Mouse (Mus musculus): ENCODE measurements at regions not wholly inside any gene's neighbourhood (a gene's known extent, or its start where the extent isn't known, plus 50 kb on each side); places are given as distances from the start of the nearest gene placed in this dataset.

GRCm38 (mm10) chr2:166516261-166516660 is 197.4 kb downstream of the Prex1 start:
- in situ Hi-C loops (cut with MboI, MseI): loop anchor here (25.0 kb wide), 1 partner anchor 1529 kb away; no protein-coding TSS in a partner anchor

DNA sequence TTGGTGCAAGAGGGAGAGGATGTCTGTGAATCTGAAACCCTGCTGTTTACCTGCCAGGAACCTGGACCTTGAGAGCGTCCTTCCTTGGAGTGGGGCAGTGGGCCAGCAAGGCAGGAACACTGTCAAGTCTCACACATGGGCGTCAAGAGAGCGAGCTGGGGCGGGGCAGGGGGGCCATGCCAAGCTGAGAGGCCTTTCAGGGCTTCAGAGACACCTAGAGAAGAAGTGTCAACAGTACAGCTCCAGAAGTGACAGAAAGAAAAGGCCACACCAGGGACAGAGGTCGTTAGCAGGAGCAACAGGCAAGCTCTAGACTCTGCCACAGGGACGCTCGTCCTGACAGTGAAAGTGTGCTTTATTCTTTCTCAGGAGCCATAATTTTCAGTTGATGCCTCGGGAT is 199.0 kb downstream of the Prex1 start:
- in situ Hi-C loops (cut with MboI, MseI): loop anchor here (25.0 kb wide), 1 partner anchor 1527 kb away; no protein-coding TSS in a partner anchor

DNA sequence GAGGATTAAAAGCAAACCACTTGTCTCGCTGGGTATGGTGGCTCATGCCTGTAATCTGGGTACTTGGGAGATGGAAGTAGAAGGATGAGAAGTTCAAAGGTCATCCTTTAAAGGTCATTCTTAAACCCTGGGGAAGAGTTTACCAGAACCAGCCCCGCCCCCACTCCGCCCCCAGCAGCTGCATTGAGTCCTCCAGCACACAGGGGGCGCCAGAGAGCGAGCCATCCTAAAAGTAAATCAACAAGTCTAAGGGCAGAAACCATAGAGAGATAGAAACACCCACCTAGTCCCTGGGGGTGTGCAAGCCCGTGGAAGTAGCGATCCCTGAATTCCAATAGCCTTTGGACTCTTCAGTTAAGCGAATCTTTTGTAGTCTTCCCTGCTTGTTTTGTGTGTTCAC is 201.1 kb downstream of the Prex1 start:
- in situ Hi-C loops (cut with MboI, MseI): loop anchor here (25.0 kb wide), 1 partner anchor 1525 kb away; no protein-coding TSS in a partner anchor

DNA sequence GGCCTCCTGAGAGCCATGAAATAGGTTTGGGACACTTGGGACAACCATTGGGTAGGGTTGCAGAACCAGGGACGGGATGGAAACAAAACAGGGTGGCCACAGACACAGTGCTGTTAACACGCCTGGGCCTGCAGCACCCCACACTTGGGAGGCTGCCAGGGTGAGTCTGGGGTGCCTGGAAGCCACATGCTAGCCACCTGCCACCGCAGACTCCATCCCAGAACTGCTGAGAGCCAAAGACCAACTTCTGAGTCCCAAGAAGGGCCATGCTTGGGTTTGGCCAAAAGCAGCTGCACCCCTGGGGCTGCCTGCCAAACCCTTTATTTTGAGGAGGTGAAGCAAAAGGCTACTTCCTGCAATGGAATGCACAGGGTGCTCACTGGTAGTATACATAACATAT is 202.2 kb downstream of the Prex1 start:
- in situ Hi-C loops (cut with MboI, MseI): loop anchor here (25.0 kb wide), 1 partner anchor 1524 kb away; no protein-coding TSS in a partner anchor

GRCm38 (mm10) chr2:166510776-166511175 is 202.9 kb downstream of the Prex1 start:
- in situ Hi-C loops (cut with MboI, MseI): loop anchor here (25.0 kb wide), 1 partner anchor 1523 kb away; no protein-coding TSS in a partner anchor

DNA sequence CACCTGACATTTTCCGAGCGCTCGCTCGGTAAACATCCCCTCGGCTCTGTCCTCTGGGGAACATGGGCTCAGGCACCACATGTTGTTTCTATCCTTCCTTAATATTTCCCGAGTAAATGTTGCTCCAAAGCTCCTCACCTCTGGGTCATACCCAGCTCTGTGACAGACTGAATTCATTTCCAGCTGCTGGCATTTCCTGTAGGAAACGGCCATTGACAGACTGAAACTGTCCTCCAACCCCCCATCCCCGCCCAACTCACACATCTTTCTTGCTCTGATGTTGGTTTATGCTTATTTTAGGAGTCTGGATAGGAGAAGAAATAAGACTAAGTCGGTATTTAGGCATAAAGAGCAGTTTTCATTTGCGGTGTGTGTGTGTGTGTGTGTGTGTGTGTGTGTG is 204.0 kb downstream of the Prex1 start:
- in situ Hi-C loops (cut with MboI, MseI): loop anchor here (10.0 to 25.0 kb wide), 2 partner anchors 1522 to 1905 kb away; no protein-coding TSS in a partner anchor

DNA sequence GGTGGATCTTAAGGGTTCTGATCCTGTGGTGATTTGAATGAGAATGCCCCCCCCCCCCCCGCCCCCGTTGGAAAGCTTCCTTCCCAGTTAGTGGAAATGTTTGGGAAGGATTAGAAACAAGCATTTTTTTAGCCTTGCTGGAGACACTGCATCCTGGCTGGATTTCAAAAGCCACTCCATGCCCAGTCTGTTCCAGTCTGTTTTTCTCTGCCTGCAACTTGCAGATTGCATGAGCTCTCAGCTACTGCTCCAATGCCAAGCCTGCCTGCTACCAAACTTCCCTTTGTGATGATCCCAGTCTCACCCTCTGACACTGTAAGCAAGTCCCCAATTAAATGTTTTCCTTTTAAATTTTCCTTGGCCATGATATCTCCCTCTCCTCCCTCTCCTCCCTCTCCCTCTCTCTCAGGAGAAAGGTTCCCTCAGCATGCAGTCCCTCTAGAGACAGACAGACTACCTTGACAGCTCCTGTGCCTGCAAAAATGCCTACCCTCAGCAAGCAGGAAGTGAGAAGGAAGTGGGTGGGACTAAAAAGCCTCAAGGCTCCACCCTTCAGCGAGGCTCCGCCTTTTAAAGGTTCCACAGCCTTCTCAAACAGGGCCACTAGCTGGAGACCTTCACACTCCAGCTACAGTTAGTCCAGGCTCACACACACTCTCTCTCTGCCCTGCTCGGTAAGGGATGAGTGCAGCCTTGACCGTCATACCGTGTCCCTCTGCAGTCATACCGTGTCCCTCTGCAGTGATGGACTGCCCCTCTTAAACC is 204.8 kb downstream of the Prex1 start:
- in situ Hi-C loops (cut with MboI, MseI): loop anchor here (10.0 to 25.0 kb wide), 2 partner anchors 1522 to 1904 kb away; no protein-coding TSS in a partner anchor

DNA sequence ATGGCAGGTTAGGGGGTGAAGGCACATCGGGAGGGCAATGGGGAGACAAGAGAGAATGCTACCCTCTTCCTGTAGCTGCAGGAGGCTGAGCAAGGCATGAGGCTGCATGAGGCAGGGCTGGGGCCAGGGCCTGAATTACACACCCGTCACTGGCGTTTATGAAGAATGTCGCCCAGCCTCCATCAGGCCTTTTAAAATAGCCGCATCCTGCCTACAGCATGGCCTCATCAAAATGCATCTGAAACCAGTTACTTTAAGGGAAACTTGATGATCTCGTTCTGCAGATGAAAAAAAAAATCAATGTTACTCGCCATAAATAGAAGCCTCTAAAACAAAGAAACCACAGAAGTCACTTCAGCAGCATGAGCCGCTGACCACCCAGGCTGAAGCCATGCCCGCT is 208.3 kb downstream of the Prex1 start:
- in situ Hi-C loops (cut with MboI, MseI): loop anchor here (10.0 to 25.0 kb wide), 2 partner anchors 1518 to 1901 kb away; no protein-coding TSS in a partner anchor

GRCm38 (mm10) chr2:166503666-166504065 is 210.0 kb downstream of the Prex1 start:
- in situ Hi-C loops (cut with MboI, MseI): loop anchor here (10.0 to 25.0 kb wide), 2 partner anchors 1516 to 1899 kb away; no protein-coding TSS in a partner anchor

DNA sequence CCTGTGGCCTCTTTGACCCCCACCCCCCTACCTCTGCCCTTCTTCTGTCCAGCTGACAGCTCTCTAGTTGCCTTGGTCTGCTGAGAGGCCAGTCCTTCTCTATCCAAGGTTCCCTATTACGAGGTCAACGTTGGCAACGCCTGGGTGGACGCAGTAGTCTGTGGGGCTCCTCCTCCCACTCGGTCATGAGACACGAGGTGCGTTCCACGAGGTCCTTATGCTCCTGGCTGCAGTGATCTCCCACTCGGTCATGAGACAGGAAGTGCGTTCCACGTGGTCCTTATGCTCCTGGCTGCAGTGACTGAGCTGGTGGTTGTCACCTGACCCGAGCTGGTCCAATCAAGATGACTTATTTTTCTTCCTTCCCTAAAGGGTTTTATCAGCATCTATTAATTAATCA is 220.7 kb downstream of the Prex1 start:
- in situ Hi-C loops (cut with MboI, MseI): no loop called here

DNA sequence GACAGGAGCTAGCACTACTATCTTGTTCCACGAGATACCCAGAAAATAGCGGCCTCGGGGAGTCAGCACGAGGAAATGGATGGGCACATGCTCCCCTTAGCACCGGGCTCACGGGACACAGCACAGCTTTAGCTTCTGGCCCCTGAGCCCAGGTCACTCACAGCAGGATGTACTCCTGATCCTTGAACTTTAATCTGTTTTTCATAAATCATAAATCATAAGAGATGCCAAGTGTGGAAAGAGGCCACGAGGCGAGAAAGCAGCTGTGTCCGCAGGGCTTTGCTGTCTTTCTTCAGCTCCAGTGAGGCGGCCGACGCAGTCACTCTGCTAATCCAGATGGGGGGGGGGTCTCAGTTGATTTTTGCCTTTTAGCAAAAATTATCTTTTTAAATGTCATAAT is 221.2 kb downstream of the Prex1 start:
- in situ Hi-C loops (cut with MboI, MseI): no loop called here

DNA sequence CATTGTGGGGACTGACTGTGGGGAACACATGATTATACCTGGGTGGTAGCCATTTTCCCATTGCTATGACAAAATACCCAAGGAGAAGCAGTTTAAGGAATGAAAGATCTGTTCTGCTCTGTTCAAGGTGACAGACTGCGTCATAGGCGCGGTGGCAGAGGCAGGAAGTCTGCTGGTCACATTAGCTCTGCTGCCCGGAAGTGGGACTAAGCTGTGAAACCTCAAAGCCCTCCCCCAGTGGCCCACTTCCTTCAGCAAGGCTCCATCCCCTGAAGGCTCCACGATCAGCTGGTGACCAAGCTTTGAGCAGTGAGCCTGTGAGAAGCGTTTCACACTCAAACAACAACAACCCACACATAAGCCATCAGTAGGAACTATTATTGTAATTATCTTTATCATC is 221.8 kb downstream of the Prex1 start:
- in situ Hi-C loops (cut with MboI, MseI): no loop called here

DNA sequence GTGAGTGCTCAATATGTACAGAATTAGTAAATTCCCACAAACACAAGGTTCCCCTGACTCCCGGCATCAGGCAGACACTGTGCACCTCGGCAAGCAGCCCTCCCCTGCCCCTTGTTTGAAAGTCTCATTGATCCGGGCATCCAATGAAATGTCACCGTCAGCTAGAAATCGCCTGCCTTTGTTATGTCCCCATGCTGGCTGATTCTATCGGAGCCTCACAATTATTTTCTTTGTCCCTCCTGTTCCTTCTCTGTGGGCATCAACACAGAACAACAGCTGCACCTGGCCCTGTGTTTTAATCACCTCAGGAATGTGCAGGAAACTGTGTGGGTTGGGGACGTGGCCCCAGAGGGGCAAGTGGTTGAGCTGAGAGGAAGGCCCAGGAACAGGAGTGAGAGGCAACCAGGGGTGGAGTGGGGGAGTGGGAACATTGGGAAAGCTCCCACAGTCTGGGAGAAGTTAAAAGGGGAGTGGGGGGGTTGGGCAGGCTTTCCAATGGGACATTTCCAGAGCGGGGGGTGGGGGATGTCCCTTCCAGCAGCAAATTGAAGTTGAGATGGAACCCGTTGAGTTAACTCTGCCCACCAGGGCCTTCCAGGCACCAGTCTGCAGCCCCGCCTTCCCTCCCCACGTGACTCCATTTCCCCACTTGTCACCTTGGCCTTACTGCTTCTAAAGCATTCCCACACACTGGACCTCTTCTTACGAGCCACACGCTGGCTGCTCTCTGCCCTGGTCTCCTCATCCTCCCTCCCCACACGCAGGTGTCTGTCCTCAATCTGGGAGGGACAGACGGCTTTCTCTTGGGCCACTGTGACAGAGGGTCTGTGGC is 224.4 kb downstream of the Prex1 start:
- in situ Hi-C loops (cut with MboI, MseI): no loop called here

DNA sequence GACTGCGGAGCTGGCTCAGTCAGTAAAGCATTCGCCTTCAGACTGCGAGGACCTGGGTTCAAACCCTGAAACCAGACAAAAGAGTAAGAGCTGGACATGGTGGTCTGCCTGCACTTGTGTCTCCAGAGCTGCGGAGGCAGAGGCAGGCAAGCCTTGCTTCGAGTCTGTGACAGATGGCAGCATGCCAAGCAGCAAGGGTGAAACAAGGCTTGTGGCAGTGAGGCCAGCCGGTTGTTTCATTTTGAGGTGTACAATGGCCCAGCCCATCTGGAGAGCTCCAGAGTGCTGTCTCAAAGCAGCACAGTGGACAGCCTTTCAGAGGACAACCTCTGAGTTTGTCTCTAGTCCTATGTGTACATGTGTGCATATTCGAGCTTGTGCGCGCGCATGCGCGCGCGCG is 225.9 kb downstream of the Prex1 start:
- in situ Hi-C loops (cut with MboI, MseI): no loop called here

DNA sequence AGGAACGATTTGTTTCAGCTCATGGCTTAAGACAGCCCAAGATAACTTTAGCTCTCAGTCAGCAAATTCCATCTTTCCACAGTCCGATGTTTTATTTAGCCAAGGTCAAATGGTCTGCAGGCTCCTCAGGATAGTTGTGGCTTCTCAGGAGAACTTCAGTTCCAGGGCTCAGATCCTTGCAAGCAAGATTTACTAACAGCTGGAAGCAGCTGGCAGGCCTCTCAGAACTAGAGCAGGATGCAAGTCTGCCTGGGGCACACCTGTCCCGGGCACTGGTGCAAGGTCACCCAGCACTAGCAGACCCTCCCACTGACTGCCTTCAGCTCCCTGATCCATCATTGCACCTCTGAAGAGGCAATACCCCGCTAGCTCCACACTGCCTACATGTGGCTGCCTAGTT is 227.8 kb downstream of the Prex1 start:
- in situ Hi-C loops (cut with MboI, MseI): no loop called here

DNA sequence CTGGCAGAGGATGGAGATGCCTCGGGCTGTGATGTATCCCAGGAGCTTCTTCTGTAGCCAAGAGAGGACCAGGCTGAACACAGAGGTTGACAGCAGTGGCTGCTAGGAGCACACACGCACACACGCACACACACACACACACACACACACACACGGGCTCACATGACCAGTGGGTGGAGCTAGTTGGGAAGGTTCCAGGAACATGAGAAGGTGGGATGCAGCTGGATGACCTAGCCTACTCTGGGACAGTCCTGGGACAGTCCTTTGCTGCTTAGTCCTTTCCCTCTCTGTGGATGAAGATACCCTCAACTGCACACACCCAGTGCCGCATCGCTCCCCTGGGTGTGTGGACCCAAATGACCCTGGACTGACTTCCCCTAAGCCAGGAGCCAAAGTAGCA is 228.3 kb downstream of the Prex1 start:
- in situ Hi-C loops (cut with MboI, MseI): no loop called here

GRCm38 (mm10) chr2:166483617-166484319 is 229.9 kb downstream of the Prex1 start:
- in situ Hi-C loops (cut with MboI, MseI): no loop called here

DNA sequence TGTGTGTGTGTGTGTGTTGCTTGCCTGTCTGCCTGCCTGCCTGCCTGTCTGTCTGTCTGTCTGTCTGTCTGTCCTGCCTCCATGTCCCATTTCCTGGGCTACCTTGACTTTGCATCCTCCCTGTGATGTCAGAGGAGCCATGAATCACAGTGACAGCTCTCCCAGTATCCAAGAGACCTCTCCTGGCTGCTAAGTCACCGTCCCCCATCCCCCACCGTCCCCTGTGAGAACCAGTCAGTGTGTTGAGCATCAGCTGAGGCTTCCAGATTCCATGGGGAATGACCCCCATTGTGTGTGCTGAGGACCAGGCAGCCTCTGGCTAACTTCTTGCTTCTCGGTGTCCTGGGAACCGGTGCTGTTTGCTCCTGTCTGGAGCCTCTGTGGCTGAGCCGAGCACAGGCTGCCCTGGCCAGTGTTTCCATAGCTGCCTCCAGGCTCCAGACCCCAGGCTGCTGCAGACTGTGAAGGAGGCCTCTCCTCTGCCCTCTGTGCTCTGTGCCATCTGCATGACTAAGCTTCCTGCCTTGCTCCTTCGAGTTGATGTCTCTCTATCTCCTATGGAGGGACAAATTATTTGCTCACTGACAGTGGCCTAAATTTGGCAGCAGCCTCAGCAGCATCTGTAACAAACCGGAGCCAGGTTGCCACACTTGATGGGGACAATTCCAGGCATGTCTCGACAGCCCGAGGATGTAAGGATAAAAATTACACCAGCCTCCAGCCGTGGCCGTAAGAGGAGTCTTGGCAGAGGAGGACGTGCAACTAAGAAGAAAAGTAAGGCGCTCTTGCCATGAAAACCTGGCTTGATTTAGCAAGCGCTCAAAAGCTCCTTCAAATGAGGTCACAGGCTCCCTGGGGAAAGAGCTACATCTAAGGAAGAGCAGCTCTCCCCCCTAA is 230.7 kb downstream of the Prex1 start:
- in situ Hi-C loops (cut with MboI, MseI): no loop called here

DNA sequence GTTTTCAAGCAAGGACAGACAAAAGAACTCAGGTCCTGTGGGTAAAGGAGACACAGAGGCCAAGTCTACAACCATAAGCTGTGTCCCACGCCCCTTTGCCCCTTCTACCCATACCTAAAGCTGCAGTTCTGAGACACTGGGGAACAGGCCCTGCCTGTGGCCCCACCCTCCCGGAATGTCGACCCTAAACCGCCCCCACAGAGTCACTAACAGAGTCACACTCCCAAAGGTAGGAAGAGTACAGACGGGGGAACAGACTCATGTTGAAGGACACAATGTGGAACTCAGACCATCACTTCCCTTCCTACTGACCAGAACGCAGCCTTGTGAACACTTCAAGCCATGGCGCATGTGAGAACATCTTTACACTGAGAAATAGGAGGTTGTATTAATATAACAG is 231.9 kb downstream of the Prex1 start:
- in situ Hi-C loops (cut with MboI, MseI): no loop called here

DNA sequence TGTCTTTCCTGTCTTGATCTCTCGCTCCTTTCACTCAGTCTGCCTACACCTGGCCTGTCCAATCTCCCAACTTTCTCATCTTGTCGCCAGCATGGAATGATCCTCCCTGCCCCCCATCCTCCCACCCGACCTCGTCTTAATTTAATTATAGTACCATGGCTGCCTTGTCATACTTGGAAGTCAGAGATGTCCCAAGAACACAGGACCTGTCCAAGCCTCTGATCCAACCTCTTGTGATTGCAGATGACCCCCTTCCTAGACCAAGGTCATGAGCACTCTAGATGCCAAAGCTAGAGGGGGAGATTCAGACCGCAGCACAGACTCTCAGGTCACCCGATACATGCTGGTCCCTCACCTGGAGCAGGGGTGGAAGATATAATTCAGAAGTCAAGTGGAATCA is 232.3 kb downstream of the Prex1 start:
- in situ Hi-C loops (cut with MboI, MseI): no loop called here

- in situ Hi-C loops (cut with MboI, MseI): no loop called here
Observed at GRCm38 (mm10) chr2:166480883-166481282, 232.7 kb downstream of the Prex1 start.
